Mouse (Mus musculus): Measurements from ENCODE around the gene Myadml2.

DNA sequence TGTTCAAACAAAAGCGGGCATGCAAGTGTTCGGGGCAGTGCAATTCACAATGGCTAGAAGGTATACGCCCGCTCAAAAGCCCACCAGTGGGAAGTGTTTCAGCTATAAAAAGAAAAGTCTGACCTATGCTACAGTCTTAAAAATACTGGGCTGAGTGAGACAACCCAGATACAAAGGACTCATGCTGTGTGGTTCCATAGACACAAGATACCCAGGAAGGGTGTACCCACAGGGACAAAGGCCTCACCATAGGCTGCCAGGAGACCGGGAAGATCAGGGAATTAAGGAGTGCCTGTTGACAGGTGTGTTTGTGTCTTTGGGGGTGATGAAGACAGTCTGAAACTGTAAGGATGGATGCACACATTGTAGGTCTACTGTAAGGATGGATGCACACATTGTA, 15.8 kb upstream of the Myadml2 start:
- TF ChIP-seq EP300 (IDR thresholded peaks at IDR 0.05; ENCODE audit: low read depth) (no peak), CTCF (IDR thresholded peaks at IDR 0.05; ENCODE audit: low read depth) (no peak)

All from liver, embryonic 14.5 days (tissue).